Mouse (Mus musculus) CH12F3 (cell line): ENCODE data around the gene Rps6ka5.

Experiments used
- in situ Hi-C: fragments of 300-500 bp; cut with MboI; formaldehyde crosslinking; loops from 2 replicates; pipeline ENCODE4 v1.14.3; 2020; ENCODE audit warnings: low sequenced_read_pairs

The Rps6ka5 gene

DNA sequence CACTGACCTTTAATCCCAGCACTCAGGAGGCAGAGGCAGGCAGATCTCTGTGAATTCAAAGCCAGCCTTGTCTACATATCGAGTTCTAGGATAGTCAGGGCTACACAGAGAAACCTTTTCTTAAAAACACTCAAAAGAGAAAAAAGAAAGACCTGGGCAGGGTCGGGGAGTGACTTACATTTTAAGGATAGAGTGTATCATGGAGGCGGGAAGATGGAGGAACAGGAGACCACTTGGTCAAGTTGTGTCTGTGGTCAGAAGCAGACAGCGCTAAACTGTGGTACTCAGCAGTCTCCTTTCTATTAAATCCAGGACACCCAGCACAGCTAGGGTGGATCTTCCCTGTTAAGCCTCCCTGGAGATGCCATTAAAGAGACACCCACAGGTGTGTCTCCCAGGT lies at the start of gene Rps6ka5:
TSS of gene Rps6ka5 (minus strand) at position 333 of the 400 bp plus-strand sequence.
- in situ Hi-C loops: no loop called here

DNA sequence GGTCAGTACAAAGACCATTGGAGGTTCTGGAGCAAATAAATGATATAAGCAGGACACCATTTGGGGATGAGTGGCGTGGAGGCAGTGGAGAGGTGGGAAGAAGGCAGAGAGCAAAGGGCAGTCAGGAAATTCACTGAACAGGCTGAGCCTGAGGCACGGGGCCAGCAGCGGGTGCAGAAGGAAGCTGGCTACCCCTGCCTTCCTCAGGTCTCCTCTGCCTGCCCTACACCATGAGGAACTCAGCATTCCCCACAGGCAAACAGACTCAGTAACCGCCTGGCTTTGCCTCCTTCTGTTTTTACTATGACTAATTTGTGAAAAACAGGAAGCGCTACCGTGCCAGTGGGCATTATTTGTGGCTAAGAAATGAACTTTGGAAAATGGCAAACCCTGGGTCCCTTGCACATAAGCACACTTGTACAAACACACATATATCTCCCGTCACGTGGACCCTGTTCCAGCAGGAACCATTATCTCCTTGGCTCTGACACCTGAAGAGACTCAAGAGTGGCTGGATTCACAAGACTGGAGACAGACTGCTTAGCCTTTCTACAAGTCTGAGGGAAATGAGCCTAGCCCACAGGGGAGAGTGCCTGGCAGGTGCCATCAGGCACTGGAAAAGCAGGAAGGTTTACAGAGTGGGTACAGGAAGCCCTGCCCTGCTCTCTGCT lies 49.3 kb upstream of the Rps6ka5 start:
- in situ Hi-C loops: no loop called here

DNA sequence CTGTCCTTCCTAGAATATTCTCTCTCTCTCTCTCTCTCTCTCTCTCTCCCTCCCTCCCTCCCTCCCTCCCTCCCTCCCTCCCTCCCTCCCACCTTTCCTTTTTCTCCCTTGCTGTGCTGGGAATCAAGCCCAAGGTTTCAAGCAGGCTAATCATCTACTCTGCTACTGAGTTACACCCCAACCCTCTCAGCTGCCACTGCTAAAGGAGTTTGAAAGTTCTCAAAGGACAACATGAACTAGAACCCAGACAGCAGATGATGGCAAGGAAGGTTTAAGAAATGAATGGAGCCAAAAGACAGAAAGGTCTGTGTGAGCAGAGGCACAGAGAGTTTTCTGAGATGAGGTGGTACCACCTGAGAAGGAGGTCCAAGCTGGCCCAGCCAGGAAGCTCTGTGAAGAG lies 48.5 kb upstream of the Rps6ka5 start:
- in situ Hi-C loops: no loop called here

DNA sequence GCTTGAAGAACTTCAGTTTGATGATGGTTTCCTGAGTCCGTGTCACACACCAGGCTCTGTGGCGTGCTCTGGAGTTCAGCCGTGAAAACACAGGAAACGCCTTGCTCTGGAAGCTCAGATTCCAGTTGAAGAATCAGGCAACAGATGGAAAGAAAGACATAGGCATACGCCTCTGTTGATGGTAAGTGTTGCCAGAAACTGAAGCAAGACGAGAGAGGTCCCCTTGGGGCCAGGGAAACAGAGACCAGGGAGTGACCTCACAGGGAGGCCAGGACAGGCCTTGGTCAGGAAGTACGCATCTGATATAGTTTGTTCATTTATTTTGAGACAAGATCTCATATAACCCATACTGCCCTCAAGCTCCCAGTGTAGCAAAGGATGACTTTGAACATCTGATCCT lies 48.0 kb upstream of the Rps6ka5 start:
- in situ Hi-C loops: no loop called here

DNA sequence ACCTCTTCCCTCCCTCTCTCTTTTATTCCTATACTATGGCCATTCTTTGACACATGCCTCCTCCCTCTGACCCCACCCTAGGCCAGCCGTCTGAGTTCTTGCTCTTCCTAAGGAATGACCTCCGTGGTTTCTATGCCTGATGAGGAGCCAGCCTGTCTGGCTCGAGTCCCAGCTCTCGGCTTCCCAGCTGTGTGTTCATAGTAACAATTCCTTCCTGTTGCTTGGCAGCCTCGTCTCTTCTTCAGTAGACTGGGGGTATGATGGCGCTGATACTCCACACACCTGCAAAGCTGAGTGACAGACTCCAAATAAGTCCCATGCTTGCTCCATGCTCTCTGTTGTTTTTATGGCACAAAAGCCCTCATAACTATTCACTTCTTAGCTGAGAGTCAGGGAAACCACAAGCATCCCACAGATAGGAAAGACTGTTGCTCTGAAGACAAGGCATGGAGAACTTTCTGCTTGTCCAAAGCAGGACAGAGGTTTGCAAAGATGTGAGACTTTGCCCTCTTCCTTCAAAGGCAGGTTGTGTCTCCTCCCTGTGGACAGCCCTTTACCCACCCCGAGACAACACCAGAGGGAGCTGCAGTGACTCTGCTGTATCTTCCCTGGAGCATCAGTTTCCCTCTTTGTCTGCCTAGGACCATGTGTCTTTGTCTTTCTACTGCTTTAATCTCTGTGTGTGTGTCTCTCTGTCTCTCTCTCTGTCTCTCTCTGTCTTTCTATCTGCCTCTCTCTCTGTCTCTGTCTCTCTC lies 45.6 kb upstream of the Rps6ka5 start:
- in situ Hi-C loops: no loop called here

DNA sequence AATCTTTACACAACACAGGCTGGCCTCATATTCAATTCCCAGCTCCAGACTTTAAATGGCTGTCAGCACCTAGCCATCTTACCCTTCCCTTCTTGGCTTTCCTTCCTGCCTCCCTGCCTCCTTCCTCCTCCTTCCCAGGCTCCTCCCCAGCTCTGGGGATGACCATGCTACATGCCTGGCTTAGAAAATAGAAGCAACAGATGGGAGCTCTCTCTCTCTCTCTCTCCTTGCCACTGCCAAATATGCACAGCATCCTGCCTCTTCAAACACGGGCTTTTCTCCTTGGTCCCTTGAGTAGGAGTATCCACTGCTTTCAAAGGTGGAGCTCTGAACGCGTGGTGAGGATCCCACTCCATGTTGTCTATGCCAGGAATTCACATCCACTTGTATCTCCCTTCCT lies 44.0 kb upstream of the Rps6ka5 start:
- in situ Hi-C loops: no loop called here

DNA sequence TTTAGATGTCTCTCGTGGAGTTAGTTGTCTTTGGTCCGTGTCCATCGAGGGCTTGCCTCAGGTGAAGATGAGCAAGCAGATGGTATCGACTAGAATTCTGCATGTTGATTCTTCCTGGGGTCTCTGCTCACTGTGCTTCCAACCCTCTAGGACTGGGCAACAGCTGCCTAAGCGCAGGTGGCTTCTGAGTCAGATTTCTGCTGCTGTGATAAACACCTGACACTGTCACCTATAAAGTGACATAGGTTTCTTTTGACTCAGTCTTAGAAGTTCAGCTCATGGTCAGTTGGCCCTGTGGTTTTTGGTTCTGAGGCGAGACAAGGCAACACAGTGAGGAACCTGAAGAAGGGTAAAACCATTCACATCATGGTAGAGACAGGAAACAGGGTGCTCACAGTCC lies 43.1 kb upstream of the Rps6ka5 start:
- in situ Hi-C loops: no loop called here

DNA sequence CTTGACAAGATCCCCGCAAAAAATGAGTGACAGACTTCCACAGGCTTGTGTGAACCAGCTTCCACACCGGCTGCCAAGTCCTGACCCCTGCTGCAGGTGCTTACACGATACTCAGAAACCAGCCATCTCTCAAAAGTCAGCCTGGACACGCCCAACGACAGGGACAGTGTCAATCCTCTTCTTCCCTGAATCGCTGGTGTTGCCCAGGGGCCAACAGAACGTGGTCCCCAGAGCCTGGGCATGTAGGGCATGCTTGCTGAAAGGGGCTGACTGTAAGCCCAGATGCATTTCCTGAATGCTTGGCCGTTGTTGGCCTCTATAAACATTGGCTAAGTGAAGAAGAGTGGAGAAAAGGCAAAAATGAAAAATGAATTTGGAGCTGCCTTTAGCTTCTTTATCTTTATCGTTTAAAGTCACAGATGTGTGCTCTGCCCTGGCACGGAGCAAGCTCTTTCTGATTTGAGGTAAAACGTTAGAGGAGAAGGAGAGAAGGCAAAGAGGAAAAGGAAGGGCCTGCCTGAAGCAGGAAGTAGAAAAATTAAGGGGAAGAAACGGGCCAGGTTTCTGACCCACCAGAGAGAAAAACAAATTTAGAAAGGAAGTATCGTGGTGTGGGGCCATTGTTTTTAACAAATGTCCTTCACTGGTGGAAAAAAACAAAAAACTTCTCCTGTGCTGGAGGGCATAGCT lies 37.7 kb upstream of the Rps6ka5 start:
- in situ Hi-C loops: no loop called here

DNA sequence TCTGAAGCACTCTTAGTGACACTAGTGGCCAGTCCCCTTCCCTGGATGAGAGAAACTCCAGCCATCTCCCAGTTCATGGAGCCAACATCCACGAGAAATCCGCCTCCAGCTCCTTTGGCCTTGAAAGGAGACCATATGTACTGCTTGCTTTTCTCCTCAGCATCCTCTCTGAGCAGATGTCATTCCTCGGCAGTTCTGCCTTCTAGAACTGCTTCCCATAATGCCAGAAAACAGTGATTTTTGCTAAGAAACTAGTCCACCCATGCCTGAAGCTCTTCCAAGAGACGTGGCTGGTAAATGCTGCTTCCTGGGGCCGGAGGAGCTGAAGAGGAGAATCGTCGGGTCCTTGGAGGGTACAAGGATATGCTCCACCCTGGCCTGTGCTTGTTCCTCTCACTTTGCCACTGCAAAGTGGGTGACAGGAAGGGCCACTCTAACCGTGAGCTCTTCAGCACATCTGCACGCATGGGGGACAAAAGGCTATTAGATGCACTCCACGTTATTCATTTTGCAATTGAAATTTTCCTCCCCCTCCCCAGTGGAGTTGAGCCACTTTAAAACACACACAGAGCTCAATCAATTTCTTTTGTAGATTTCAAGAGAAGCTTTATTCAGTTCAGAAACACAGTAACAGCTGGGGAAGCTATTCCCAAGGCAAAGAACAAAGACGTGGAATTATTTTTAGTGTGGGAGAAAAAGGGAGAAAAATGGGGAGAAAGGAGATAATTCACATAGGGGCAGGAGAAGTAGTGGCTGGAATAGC lies 36.1 kb upstream of the Rps6ka5 start:
- in situ Hi-C loops: no loop called here

DNA sequence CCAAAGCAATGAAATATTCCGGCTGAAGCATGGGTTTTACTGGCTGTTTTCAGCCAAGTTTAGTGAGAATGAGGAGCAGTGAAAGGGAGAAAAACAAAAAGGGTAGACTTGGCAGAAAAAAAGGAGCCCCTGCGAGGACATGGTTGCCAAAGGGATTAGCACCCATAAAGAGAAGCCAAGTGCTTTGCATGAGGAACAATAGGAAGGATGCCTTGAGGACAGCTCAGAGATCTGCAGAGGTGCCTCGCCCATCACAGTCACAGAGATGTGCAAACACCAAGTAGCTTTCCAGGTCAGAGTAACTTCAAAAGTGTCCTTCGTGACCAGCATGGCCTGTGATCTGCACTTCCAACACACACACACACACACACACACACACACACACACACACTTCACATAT lies 30.6 kb upstream of the Rps6ka5 start:
- in situ Hi-C loops: no loop called here

DNA sequence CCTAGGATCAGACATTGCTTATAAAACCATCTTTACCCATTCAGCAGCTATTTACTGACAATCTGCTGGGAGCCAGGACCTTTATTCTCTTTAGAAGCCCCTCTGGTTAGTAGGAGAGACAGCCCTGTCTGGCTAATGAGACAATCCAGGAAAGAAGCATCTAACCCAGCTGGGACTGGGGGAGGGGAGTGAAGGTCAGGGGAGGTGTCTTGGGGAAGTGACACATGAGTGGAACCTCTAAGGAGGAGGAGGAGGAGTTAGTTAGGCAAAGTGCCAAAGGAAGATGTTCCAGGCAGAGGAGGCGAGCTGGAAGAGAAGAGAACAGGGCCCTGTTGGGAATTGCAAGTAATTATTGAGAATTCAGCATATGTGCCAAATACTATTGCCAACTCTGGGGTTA lies 26.9 kb upstream of the Rps6ka5 start:
- in situ Hi-C loops: no loop called here

DNA sequence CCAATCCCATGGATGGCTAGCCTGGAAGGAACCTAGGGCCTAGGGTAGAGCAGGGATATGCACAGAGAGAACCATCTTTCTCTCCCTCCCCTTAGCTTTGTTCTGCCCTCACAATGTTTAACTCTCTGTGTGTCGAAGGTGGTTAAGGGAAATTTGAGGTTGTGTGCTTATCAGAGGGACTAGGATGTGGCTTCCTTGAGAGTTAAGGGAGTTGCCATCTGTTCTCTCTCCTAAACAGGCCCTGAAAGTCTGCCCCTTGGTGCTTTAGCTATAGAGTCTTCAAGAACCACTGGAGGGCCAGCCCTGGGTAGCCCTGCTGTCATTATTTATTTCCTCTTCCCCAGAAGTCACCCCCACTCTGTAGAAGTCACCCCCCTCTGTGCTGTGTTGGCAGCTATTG lies 26.2 kb upstream of the Rps6ka5 start:
- in situ Hi-C loops: no loop called here

DNA sequence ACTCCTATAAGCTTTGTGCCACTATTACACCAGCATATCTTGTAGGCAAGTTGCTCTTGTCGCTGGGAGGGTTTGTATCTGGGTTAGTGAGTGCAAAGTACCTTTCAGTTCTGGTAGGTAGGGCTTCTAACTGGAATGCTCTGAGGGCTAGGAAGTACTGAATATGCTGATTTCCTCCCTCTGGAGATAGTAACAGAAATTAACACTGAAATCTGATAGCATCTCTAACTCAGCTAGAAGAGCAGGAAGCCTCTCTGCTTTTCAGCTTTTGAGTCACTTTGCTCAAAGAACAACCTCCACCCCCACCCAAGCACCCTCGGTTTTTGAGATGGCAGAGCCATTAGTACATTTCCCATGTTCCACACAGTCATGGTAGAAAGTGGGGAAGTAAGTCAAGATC lies 15.7 kb upstream of the Rps6ka5 start:
- in situ Hi-C loops: no loop called here

DNA sequence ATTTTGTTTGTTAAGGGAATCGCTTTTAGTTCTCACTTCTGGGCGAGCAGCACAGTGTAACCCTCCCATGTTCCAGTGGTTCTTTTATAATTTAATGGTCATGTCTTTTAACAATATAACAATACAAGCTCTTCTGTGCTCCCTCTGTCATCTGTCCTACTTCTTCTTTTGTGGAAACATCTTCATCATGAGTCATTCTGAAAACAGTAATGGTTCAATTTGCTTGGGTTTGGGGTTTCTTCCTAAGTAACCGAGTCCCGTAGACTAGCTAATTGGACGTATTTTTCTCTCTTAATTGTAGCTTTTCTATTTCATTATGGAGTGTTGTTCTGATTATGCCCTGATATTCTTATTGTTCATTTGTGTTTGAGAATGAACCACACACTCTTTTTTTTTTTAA lies 13.5 kb upstream of the Rps6ka5 start:
- in situ Hi-C loops: no loop called here

DNA sequence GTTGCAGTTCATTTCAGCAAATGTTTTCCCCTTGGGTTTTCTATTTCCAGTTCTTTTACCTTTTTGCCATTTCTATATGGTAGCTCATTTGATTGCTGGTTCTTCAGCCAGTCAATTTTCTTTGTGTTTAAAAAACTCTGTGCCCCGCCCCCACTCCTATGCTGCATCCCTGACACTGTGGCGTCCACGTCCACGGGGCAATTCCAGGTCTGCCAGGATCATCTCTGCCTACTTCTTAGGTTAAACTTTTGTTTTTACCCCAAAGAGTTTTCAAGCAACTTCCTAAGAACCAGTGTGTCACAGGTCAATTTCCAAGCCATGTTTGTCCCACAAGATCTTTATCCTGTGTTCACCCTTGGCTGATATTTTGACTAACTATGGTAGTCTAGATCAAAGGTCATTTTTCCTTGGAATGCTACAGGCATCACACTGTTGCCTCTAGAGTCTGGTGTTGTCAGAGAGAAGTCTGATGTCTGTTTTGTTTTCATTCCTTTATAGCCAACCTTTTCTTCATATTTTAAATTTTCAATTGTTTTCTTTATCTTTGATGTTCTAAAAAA lies 12.3 kb upstream of the Rps6ka5 start:
- in situ Hi-C loops: no loop called here

DNA sequence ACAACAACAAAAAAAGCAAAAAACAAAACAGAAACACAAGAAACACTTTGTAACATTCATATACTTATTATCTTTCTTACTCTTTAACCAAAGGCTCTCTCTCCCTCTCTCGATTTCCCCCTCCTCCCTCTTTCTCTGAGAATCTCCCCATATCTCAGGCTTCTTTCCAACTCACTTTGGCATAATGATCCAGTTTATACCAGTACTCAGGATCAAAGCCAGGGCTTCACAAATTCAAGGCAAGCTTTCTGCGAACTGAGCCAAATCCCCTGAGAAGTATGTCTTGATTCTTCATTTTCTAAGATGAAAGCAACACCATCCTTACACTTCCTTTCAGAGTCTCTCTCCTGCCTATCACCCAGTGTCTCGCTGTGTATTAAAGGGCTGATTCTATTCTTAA lies 11.7 kb upstream of the Rps6ka5 start:
- in situ Hi-C loops: no loop called here

DNA sequence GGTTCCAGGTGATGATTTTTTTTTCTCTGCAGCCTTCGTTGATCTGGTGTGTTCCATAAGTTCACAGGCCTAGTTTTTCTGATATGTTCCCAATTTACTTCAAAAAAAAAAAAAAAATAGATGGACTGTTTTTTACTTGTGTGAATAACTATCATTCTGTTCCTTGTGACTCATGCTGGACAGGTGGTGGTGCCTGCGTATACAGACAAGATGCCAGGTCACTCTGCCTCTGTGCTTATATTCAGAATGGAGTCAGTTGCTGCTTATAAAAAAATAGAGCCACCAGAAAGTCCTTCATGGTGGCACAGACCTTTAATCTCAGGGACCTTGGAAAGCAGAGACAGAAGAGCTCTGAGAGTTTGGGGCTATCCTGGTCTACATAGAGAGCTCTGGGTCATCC lies 8.8 kb upstream of the Rps6ka5 start:
- in situ Hi-C loops: no loop called here

DNA sequence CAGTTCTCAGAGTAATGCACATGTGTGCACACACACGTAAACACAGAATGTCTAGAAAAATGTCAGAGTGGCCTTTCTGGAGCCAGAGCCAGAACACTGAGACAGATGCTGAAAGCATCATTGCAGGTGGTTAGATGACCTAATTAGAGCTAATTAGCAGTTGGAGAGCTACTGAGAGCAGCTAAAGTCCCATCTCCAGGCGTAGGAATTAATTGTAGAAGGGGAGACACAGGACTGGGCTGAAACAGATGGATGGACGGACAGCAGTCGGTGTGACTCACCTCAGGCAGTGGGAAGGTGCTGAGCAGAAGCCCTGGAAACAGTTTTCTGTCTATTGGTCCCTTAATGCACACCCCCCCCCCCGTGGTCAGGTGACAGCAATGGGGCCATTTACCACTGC lies 8.4 kb upstream of the Rps6ka5 start:
- in situ Hi-C loops: no loop called here

DNA sequence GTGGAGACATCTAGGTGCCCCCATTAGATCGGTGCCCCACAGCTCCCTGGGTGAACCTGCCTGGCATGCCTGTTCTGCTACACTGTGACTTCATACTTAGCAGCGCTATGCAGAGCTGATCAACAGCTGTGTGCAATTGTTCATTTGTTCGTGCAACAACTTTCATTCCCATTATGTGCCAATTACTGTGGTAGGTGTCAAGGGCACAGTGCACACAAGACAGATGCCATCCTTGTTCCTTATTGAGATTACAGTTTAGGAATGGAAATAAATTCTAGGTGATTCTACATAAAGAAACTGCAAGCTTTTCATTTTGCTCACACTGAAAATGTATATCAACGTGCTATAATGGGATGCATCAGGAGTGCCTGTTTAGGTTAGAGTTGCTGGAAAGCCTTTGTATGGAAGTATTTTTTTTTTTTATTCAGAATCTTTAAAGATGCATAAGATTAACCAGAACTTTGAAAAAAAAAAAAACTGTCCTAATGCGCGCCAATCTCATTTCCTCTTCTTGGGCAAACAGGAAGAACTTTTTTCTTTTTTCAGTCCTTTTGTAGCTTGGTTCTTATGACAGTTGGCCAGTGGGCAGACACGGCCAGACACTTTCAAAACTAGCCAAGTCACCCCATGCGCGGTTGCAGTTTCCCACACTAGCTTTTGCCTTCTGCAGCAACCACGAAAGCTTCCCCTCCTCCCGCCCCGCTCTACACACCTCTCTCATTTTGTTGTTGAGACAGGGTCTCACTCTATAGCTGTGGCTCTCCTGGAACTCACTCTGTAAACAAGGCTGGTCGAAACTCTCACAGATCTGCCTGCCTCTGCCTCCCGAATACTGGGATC lies 2.1 kb upstream of the Rps6ka5 start:
- in situ Hi-C loops: no loop called here

DNA sequence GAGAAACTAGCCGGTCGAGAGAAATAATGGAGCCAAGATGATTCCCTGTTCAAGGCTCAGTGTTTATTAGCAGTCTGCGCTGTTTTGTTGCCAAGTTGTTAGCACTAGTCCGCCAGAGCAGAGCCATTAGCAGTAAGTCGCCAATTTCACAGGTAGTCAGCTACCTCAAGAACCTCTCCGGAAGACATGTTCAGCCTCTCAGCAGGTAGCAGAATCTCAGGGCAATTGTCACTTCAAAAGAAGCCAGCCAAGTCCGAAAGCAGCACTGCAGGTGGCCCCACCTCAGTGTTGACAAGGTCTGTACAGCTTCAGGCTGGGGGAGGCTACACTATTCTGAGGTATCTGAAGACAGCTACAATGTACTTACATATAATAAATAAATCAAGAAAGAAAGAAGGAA lies 1.1 kb upstream of the Rps6ka5 start:
- in situ Hi-C loops: no loop called here
